Mouse (Mus musculus) v-Abl transformed pro-B cells (cell line): ENCODE results near the gene Cdkn3.
"Not testable (repeated sequence)": the region's sequence is repeated elsewhere in the genome, so short reads cannot be mapped to it uniquely, and the experiment has no call there.

Source experiments
- in situ Hi-C, 2 experiments: fragments of 400-800 bp; cut with MboI; formaldehyde crosslinking; loops; one replicate each; pipeline ENCODE4 v1.15.1; 2025; ENCODE audit not compliant: unreplicated experiment in 2 of 2

Cdkn3 gene

DNA sequence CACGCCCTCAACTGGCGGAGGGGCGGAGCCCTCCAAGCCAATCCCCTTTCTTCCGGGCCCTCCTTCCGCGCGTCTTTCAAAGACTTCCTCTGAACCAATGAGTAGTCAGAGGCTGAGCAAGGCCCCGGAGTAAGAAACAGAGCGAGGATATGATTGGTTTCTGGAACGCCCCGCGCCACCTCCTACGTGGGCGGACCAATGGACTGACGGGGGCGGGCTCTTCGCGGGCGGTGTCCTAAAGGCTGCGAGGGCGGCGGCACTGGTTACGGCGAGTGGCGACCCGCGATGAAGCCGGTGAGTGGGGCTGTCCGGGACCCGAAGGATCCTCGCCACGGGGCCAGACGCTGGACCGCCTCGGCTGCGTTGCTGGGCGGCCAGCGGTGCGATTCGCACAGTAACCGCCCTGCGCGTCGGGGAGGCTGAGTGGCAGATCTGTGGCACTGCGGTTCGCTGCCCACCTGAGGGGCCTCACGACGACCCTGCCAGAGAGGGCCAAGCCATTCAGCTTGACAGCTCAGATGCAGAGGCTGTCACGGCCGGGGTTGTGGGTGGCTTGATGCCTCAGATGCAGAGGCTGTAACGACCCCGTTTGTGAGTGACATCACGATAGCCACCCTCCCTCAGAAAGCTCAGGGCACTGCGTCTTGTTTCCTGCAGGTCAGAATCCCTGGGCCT, at the start of gene Cdkn3:
Gene Cdkn3, plus strand, starts transcription at position 187 of the 675 bp plus-strand sequence.
- in situ Hi-C loops, result loop anchor here in 1 of 2 experiments (10.0 kb wide), 1 partner anchor 324 kb away; no protein-coding TSS in a partner anchor

DNA sequence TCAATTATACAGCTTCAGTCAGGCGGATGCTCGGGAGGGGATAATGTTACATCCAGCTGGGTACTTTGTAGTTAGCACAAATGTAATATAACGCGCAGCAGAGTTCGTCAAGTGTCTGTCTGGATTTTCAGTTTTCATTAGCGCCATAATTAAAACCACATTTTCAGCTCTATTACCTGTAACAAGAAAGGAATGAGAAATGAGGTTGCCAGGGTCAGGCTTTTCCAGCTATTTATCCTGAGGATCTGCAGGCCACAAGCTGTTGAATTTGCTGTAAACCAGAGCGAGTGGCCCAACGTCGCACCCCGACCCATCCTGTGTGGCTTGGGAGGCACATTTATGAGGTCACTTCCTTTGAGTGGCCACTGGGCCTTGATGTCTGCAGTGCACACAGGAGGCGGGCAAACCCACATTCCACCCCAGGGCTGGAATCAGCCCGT, 41.8 kb upstream of the Cdkn3 start:
- in situ Hi-C loops, result loop anchor here in 1 of 2 experiments (25.0 kb wide), 1 partner anchor 1306 kb away; the partner anchor contains the start of gene Gnpnat1

DNA sequence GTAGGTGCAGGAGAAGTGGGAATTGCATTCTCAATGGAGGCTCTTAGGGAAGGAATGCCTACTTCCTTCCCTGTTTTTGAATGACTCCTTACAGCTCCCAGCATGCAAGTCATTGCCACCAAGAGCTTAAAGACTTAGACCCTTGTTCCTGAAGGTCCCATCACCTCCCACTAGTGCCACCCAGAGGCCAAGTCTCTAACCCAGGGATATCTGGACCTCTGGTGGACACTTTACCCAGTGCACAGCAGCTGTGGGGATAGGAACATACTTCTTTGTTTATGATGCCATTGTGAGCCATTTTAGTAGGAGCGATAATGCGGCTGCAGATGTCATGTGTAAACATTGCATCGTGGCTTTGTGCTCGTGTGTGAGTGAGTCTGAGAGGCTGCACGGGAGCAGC, 38.3 kb upstream of the Cdkn3 start:
- in situ Hi-C loops, result loop anchor here (5.0 to 25.0 kb wide), 5 partner anchors 955 to 1310 kb away; partner anchors contain the start of gene Gnpnat1 (in 1 of the 2)

DNA sequence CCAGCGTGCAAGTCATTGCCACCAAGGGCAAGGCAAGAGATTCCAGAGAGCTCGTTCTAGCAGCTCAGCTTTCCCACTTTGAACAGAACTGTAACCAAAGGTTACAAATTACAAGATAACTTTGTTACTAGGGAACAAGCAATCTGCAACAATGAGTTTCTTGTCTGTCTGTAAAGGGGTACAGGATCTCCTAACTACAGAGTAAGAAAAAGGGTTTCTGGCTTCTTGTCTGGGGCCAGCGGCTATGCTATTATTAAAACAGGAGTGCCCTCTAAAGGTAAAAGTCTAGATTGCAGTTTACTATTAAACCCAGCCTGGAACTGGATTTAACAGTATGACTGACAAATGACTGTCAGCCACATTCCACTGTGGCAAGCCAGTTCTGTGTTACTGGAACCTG, 36.5 kb upstream of the Cdkn3 start:
- in situ Hi-C loops, result loop anchor here (5.0 to 25.0 kb wide), 5 partner anchors 957 to 1312 kb away; partner anchors contain the start of gene Gnpnat1 (in 1 of the 2)

DNA sequence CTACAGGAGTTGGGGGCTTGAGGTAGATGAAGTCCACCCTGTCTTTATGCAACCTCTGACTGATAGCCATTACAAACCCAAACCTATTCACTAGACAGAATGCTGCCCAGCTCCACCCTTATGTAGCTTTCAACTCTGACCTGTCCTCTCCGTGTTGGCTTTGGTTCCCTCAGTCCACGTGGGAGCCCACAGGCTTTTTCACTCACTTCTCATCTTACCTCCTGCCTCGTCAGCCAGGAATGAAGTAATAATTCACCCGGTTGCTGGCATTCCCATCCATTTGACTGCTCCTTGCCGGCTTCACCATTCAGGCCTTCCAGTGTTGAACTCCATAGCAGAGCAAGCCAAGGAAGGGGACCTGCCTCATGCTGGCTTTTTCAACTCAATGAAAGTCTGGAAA, 35.4 kb upstream of the Cdkn3 start:
- in situ Hi-C loops, result loop anchor here (5.0 to 25.0 kb wide), 6 partner anchors 953 to 1313 kb away; partner anchors contain the start of gene Gnpnat1 (in 1 of the 2)

DNA sequence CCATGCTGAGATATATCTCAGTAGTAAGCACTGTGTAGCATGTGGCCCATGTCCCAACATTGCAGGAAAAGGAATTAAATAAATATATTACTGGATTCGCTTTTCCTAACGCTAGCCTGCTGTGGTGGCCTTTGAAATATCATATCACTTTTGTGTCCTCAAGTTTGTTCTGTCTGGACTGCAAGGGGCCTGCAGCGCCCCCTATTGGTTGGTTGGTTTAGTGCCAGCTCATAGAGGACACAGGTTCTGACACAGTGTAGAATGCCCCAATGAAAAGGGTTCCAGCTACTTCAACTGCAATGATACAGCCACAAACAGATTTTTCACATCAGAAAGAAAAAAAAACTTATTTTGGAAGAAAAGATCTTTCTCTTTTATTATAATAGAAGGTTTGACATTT, 34.6 kb upstream of the Cdkn3 start:
- in situ Hi-C loops, result loop anchor here in 1 of 2 experiments (5.0 to 10.0 kb wide), 2 partner anchors 953 to 1301 kb away; no protein-coding TSS in a partner anchor

DNA sequence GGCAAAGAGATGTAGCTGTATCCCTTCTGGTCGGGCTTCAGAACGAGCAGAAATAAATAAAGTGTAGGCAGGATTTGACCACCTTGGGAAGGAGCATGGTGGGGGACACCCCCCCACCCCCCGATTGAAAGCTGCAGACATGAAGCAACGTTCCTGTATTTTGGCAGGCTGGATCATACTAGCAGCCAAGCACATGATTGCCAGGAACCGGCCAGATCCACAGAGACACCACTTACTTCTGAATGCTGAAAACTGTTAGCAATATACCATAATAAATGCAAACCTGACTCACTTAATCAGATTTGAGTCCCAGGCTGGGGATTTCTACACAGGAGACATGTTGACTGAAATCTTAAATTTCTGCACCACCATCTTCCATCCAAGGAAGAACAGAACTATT, 26.1 kb upstream of the Cdkn3 start:
- in situ Hi-C loops, result no loop called here

DNA sequence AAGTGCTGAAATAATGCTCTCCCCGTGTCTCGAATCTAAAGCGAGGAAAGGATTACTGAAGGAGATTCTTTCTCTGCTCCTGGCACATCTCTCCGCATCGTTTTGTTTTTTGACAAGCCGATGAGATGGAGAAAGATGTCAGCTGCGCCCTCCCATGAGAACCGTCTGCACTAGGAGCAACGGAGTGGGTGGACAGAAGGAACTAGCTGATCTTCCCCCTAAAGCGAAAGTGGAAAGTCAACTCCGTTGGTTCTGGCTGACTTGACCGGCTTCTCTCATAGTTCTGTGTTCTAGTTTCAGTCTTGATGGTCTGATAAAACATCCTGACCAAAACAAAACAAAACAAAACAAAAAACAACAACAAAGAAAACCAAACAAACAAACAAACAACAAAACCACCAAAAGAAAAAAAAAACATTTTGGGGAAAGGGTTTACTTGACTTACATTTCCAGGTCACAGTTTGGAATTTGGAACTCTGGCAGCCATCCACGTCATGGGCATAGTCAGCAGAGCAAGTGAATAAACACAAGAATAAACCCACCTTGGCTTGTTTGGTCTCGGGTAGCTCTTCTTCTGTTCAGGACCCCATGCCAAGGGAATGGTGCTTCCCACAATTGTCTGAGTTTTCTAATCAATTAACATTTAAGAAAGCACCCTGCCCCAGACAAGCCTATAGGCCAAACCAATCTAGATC, 25.4 kb upstream of the Cdkn3 start:
- in situ Hi-C loops, result no loop called here

DNA sequence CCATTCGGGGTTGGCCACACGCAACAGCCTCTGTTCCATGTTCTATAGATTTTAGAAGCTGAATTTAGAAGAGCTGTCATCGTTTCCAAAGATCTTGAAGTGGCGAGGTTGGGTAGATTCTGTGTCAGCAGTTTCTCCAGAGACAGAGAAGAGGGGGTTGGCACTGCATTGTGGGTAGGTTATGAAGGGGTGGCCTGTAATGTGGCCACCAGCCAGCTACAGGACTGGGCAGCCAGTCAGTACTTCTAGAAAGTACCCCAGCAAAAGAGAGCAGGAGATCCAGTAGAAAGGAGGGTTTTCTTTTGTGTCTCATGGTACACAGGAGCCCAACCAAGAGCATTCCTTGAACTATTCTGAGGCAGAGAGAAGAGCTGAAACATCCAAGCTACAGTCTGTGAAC, 24.0 kb upstream of the Cdkn3 start:
- in situ Hi-C loops, result no loop called here

DNA sequence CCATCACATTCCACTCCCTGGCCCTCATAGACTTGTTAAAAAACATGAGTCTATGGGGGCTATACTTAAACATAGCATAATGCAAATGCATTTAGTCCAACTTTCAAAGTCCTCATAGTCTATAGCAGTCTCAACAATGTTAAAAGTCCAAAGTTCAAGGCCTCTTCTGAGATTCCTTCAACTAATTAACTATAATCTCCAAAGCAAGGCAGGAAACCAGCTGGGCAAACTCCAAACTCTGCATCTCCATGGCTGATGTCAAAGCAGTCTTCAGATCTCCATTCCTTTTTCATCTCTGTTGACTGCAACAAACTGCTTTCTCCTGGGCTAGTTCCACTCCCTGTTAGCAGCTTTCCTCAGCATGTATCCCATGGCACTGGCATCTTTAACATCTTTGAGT, 23.0 kb upstream of the Cdkn3 start:
- in situ Hi-C loops, result not testable (repeated sequence)

DNA sequence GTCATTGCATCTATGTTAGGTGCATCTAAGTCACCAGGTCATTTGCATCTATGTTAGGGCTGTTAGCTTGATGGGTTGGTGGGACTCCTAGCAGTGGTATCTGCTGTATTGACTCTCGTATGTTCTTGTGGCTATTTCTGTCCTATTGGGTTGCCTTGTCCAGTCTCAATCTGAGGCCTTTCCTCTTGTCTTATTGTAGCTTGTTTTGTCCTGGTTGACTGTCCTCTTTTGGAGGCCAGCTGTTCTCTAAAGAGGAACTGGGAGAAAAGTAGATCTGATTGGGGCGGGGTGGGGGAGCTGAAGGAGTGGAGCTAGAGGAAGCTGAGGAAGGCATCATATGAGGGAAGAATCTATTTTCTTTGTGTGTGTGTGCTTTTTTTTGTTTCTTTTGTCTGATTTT, 17.7 kb upstream of the Cdkn3 start:
- in situ Hi-C loops, result no loop called here

DNA sequence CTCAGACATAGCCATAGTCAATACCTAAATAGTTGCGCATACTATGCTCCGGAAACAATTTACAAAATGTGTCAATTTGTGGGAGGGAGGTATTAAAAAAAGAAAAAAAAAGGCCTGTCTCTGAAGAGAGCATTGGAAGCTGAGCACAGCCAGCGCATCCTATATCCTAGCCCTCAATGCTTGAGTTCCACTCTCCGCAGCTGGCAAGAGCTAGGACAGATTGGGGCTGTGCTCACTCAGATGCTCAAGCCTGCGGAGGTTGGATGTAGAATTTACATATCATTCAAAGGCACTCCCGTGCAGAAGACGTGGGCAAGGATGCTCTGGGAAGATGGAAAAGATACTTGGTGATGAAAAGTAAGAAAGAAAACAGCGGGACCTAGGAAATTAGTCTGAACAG, 14.9 kb upstream of the Cdkn3 start:
- in situ Hi-C loops, result no loop called here

DNA sequence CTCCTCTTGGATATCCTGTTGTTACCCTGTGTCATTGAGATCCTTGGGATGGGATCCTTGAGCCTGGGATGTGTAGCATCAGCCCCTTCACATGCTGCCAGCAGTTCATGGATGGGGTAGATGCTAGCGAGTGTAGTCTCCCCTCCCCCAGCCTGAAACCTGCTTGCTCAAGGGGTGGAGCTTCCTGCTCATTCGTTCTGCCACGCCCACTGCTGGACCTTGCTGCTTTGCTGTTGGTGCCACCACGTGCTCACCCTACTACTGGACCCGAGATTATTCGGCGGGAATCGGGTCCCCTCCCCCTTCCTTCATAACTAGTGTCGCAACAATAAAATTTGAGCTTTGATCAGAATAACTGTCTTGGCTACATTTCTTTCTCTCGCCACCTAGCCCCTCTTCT, 6.0 kb upstream of the Cdkn3 start:
- in situ Hi-C loops, result not testable (repeated sequence)

DNA sequence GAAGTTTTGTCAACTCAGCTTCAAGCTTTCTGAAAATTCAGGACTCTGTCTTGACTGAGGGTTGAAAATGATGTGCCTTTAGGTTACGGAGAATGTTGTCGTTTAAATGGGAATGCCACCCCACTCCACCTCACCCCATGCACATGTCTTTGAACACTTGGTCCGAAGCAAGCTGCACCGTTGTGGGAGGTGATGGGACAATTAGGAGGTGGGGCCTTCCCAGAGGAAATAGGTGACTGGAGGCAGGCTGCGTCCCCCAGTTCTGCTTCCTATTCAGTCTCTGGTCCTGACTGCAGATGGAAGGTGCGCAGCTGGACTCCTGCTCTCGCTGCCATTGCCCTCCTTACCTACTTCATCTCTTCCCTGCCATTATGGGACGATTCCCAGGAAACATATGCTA, 4.5 kb upstream of the Cdkn3 start:
- in situ Hi-C loops, result no loop called here

DNA sequence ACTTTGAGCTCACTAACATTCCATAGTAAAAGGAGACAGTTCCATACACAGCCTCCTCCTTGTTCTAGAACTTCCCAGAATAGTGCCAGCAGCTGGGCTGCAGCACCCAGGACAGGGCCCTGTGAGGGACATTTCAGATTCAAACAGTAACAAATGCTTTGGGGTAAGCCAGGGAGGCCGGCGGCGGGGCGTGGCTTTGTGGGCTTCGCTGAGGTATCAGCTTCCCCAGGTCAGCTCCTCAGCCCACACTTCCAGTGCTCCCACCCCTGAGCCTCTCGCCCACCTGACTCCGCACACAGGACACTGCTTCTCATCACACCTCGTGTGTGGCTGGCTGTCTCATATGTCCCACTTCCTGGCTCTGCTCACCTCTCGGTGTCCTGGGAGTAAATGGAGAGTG, 2.6 kb upstream of the Cdkn3 start:
- in situ Hi-C loops, result no loop called here

DNA sequence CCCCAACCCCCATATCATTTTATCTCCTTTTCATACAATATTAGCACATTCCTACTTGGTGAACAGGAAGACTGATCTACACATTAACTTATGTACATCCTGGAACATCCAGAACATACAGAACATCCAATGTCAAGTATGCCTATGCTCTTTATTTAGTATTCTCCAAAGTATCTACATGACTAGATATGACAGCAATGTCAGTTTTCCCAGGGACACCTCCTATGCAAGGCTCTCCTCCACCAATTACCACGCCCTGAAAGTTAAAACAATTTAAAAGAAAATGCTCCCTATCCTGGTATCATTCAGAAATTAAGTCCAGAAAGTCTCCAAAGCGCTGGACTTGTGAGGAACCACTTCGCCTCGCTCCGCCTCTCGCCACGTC, 379 bp upstream of the Cdkn3 start:
- in situ Hi-C loops, result loop anchor here in 1 of 2 experiments (10.0 kb wide), 1 partner anchor 325 kb away; no protein-coding TSS in a partner anchor

DNA sequence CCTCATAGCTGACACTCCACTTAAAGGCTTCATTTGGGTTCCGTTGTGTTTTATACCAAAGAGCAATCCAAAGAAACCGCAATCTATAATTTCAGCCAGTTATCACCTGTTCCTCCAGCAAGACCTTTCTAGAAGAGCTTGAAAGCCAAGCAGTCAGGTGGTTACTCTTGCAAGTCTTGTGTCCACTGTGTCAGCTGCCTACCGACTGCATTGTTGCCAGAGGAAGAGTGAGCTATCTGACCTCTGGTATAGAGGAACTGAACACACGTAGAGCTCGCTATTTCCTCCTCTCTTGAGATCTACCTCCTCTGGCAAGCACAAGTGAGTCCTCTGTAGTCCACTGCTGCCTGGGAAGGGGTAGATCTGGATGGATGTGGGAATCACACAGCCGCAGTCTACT, 845 bp downstream of the Cdkn3 start:
- in situ Hi-C loops, result loop anchor here in 1 of 2 experiments (10.0 kb wide), 1 partner anchor 324 kb away; no protein-coding TSS in a partner anchor

DNA sequence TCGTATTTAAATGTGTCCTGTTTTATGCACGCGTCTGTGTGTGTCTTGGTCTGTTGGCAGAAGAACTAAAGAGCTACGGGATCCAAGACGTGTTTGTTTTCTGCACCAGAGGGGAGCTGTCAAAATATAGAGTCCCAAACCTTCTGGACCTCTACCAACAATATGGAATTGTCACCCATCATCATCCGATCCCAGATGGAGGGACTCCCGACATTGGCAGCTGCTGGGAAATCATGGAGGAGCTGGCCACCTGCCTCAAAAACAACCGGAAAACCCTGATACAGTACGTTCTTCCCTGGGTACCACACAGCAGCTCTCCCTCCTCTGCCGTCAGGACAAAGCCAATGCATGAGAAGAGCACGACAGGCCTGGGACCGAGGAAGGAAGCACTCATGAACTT, 6.8 kb downstream of the Cdkn3 start:
- in situ Hi-C loops, result loop anchor here in 1 of 2 experiments (10.0 kb wide), 1 partner anchor 318 kb away; no protein-coding TSS in a partner anchor

DNA sequence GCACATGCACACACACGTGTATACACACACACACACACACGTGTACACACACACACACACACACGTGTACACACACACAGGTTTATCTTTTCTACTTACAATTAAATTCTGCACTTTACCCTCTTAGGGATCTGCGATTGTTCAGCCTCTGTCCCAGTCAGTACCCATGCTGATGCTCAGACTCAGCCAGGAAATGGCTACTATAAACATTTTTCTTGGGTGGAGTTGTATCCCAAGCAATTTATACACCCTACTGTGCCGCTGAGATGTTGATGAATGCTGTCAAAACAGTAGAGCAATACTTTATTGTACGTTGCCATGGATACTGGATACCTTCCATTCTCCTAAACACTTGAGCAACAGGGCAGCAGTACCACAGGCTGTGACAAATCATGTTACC, 9.7 kb downstream of the Cdkn3 start:
- in situ Hi-C loops, result no loop called here

DNA sequence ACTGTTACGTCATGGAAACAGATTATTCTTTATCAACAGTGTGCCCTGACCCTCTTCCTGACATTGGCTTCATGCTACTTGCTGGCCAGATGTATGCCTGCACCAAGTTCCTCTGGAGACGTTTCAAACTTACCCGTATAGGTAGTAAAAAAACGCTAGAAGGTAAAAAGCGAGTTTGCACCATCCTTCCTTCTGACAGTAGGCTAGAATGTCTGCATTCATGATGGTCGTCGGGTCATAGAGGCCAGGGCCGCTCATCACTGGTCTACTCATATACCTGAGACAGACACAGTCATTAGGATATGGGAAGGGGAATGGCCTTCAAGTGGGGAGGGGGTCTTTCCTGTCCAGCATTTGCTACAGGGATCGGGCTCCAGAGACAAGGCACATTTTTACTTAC, 18.4 kb downstream of the Cdkn3 start:
- in situ Hi-C loops, result no loop called here

DNA sequence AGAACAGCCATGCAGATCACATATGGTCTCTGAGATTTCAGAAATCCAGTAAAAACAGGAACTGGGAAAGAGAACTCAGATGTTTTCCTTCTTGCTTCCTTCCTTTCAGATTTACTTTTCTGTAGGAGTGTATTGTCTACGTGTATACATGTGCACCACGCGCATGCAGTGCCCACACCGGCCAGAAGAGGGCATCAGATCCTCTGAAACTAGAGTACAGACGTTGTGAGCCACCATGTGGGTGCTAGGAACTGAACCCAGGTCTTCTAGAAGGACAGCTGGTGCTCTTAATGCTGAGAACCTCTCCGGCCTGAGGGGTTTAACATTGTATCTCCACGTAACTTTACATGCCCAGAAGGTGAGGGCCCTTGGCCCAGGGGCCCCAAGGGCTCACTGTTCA, 18.9 kb downstream of the Cdkn3 start:
- in situ Hi-C loops, result no loop called here

DNA sequence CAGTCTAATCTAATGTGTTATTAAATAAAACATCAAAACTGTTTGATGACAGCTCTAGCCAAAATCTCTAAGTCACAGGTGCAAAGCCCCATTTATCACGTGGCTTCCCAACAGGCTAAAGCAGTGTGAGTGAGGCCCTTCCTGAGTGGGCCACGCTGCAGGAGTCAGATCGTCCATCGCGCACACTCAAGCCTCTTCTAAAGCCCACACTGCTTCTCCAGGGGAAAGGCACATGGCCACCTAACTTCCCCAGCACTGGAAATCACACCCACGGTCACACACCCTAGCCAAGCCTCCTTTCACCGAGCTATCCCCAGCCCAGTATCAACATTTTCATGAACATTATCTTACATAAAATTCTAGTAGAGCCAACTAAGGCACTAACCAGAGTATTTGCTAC, 20.7 kb downstream of the Cdkn3 start:
- in situ Hi-C loops, result no loop called here
